ENCODE assay signal across 46 mouse cellular contexts in the genomic region with DNA sequence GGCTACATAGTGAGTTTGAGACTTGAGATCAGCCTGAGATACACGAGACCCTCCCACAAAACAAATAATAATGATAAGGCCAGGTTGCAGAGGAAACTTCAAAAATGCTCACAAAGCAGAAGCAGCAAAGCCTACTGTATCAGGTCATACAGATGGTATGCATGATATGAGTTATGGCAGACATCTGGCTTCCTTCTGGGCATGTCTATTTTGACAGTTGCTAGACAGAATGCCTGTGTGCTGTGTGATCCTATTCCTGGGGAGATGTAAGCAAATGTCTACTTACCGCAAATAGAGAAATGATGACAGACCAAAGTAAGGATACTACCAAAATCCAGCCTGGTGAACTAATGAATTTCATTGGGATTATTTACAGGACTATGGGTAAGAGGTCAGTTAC. TPM values are rescaled to one million over a fixed set of nuclear protein-coding genes. Genes with fewer than 3 reads are reported as not detected.
"Had no signal": no experiment of that assay in that cellular context is flagged by ENCODE, and none has a peak within 500 bp of the region (broad histone marks: within the 10 kb centered on the region; RNA-seq: fewer than 3 reads in every experiment).

No protein-coding gene starts in this region.

- H3K4me1 ChIP-seq: limb, embryonic 12.5 days; limb, embryonic 13.5 days; limb, embryonic 15.5 days; liver, embryonic 12.5 days; liver, embryonic 13.5 days; liver, embryonic 15.5 days; lung, embryonic 15.5 days; megakaryocyte, embryonic 14.5 days; midbrain, embryonic 10.5 days; midbrain, embryonic 12.5 days; midbrain, embryonic 13.5 days; midbrain, embryonic 15.5 days; neural tube, embryonic 12.5 days had no signal

- H3K27me3 ChIP-seq: limb, embryonic 12.5 days; limb, embryonic 13.5 days; limb, embryonic 15.5 days; liver, embryonic 12.5 days; liver, embryonic 13.5 days; liver, embryonic 15.5 days; lung, embryonic 15.5 days; megakaryocyte, embryonic 14.5 days; midbrain, embryonic 12.5 days; midbrain, embryonic 13.5 days; midbrain, embryonic 15.5 days; neural tube, embryonic 12.5 days had no signal

- H3K27ac ChIP-seq: left cerebral cortex, adult 2 months; limb, embryonic 12.5 days; limb, embryonic 13.5 days; limb, embryonic 15.5 days; liver, embryonic 12.5 days; liver, embryonic 13.5 days; liver, embryonic 14.5 days; liver, embryonic 15.5 days; lung, embryonic 15.5 days; macrophage; midbrain, embryonic 10.5 days; midbrain, embryonic 12.5 days; midbrain, embryonic 13.5 days; midbrain, embryonic 15.5 days; neural tube, embryonic 12.5 days had no signal

- H3K36me3 ChIP-seq: limb, embryonic 12.5 days; limb, embryonic 13.5 days; limb, embryonic 15.5 days; liver, embryonic 12.5 days; liver, embryonic 13.5 days; liver, embryonic 15.5 days; lung, embryonic 15.5 days; midbrain, embryonic 10.5 days; midbrain, embryonic 12.5 days; midbrain, embryonic 13.5 days; midbrain, embryonic 15.5 days; neural tube, embryonic 12.5 days had no signal

- H3K9ac ChIP-seq: limb, embryonic 12.5 days; limb, embryonic 13.5 days; limb, embryonic 15.5 days; liver, embryonic 12.5 days; liver, embryonic 13.5 days; liver, embryonic 14.5 days; liver, embryonic 15.5 days; liver, postnatal 0 days; lung, embryonic 14.5 days; lung, embryonic 15.5 days; midbrain, embryonic 12.5 days; midbrain, embryonic 13.5 days; midbrain, embryonic 15.5 days; neural tube, embryonic 12.5 days had no signal

- ATAC-seq: liver, embryonic 12.5 days; liver, postnatal 0 days; lung, postnatal 0 days; midbrain, embryonic 13.5 days; midbrain, embryonic 15.5 days; midbrain, embryonic 16.5 days had no signal

- H3K4me2 ChIP-seq: limb, embryonic 12.5 days; limb, embryonic 13.5 days; limb, embryonic 15.5 days; liver, embryonic 11.5 days; liver, embryonic 12.5 days; liver, embryonic 13.5 days; liver, embryonic 15.5 days; lung, embryonic 14.5 days; lung, embryonic 15.5 days; midbrain, embryonic 11.5 days; midbrain, embryonic 12.5 days; midbrain, embryonic 13.5 days; midbrain, embryonic 15.5 days; neural tube, embryonic 12.5 days had no signal

- H3K4me3 ChIP-seq: left cerebral cortex, adult 2 months; limb, embryonic 12.5 days; limb, embryonic 13.5 days; limb, embryonic 15.5 days; liver, embryonic 12.5 days; liver, embryonic 13.5 days; liver, embryonic 15.5 days; lung, embryonic 15.5 days; megakaryocyte, embryonic 14.5 days; midbrain, embryonic 10.5 days; midbrain, embryonic 12.5 days; midbrain, embryonic 13.5 days; midbrain, embryonic 15.5 days; neural tube, embryonic 12.5 days had no signal

- DNase-seq: left cerebral cortex, postnatal 4 days; liver; liver, embryonic 13.5 days; liver, postnatal 0 days; lung, adult 18-20 months; lung, adult 2 months; lung, embryonic 14.5 days; lung, postnatal 10 days; lung, postnatal 14 days; lung, postnatal 36 days; lung, postnatal 4 days; midbrain, embryonic 14.5 days had no signal

- H3K9me3 ChIP-seq: limb, embryonic 12.5 days; limb, embryonic 13.5 days; limb, embryonic 15.5 days; liver, embryonic 12.5 days; liver, embryonic 13.5 days; liver, embryonic 15.5 days; lung, embryonic 15.5 days; megakaryocyte, embryonic 14.5 days; midbrain, embryonic 10.5 days; midbrain, embryonic 12.5 days; midbrain, embryonic 13.5 days; midbrain, embryonic 15.5 days; neural tube, embryonic 12.5 days had no signal

RNA-seq across cellular contexts. Expression of a gene that starts 38.1 kb away (rescaled TPM):
- total RNA-seq: left cerebral cortex, adult 2 months; left cerebral cortex, adult 8-10 months; left cerebral cortex, postnatal 10 days; left cerebral cortex, postnatal 14 days; left cerebral cortex, postnatal 25 days; left cerebral cortex, postnatal 36 days; left cerebral cortex, postnatal 4 days; liver, adult 2 months; megakaryocyte progenitor cell, adult 5-6 weeks; megakaryocyte, adult 5-6 weeks; megakaryocyte-erythroid progenitor cell, adult 5-6 weeks; midbrain, postnatal 0 days; monocyte, adult 5-6 weeks had no signal
- polyA plus RNA-seq: limb, embryonic 11.5 days; limb, embryonic 12.5 days; limb, embryonic 13.5 days; limb, embryonic 15.5 days; liver, adult 2 months; liver, embryonic 11.5 days; liver, embryonic 12.5 days; liver, embryonic 13.5 days; liver, embryonic 14.5 days; liver, embryonic 15.5 days; liver, embryonic 16.5 days; liver, postnatal 0 days; lung, adult 2 months; lung, embryonic 14.5 days; lung, embryonic 15.5 days; lung, embryonic 16.5 days; lung, postnatal 0 days; midbrain, embryonic 10.5 days; midbrain, embryonic 11.5 days; midbrain, embryonic 12.5 days; midbrain, embryonic 13.5 days; midbrain, embryonic 14.5 days; midbrain, embryonic 15.5 days; midbrain, embryonic 16.5 days; midbrain, postnatal 0 days; neural tube, embryonic 11.5 days; neural tube, embryonic 12.5 days had no signal
